Mouse (Mus musculus): Measurements from ENCODE around the gene Btg4. TPM values are rescaled to one million over a fixed set of nuclear protein-coding genes. Genes with fewer than 3 reads are reported as not detected.

The Btg4 gene
- not detected for total RNA-seq (2021)
- long read RNA-seq, experiment 1: 0 reads
- long read RNA-seq, experiment 2: 0 reads

DNA sequence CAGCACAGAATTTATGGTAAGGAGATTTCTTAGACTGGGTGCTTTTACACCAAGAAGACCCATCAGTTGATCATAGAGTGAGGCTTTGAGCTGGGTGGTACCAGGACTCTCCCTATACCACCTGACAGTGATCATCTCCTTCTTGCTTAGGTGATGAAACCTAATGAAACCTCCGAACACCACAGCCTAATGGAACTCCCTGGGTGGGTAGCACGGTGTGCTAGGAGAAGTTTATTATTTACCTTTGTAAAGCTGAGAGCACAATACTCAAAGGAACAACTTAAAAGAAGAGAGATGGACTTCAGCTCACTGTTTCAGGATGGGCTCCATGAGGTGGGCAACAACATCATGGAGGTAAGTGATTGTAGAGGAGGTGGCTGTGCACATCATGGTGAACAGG lies at the start of gene Btg4:
Gene Btg4, plus strand, starts transcription at position 301 of the 400 bp plus-strand sequence.
- no peak for DNase-seq (ENCODE audit: low spot score in 2 of 2)

GRCm38 (mm10) chr9:51013644-51014043 lies 47.1 kb upstream of the Btg4 start:
- no peak for DNase-seq (ENCODE audit: low spot score in 2 of 2)

GRCm38 (mm10) chr9:51015732-51016131 lies 45.0 kb upstream of the Btg4 start:
- DNase-seq (ENCODE audit: low spot score in 2 of 2): no peak

GRCm38 (mm10) chr9:51019670-51020069 lies 41.0 kb upstream of the Btg4 start:
- DNase-seq (ENCODE audit: low spot score in 2 of 2): no peak

GRCm38 (mm10) chr9:51020351-51020750 lies 40.4 kb upstream of the Btg4 start:
- no peak for DNase-seq (ENCODE audit: low spot score in 2 of 2)

DNA sequence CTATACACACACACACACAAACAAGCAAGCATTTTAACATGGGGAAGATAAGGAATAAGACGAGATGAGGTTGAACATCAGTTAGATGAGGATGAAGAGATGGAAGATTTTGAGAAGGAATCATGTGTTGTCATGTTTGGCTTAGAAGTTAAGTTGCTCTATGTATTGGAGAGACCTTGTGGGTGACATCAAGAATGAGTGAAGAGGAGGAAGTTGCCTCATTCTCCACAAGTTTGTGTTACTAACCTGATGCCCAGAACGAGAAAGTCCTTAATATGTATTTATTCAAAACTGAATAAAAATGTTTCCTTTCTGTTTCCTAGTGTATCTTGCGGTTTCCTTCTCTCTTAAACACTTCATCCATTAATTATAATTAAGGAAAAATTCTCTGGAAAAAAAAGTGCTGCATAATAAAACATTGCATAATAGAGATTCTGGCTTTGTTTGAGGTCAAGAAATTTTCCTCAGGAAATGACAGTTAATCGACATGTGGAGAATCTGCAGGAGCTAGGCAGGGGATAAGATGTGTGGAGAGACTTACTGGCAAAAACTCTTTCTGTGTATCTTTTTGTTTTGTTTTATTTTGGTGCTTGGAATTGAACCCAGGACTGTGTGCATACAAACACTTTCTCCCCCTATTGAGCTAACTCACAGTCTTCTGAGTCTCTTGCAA lies 39.4 kb upstream of the Btg4 start:
- no peak for DNase-seq (ENCODE audit: low spot score in 2 of 2)

DNA sequence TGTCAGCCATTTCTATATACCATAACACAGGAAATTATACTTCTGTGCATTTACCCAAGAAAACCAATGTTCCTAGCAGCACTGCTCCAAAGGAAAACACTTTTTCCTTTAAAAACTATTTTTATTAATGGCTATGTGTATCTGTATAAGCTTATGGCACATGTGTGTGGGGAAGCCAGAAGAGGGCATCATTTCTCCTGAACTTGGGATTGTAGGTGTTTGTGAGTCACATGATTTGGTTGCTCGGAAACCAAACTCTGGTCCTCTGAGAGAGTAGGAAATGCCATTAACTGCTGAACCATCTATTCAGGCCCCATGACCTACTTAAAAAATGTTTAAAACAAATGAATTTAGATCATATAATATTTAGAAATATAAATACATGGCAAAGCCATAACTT lies 33.7 kb upstream of the Btg4 start:
- no peak for DNase-seq (ENCODE audit: low spot score in 2 of 2)

GRCm38 (mm10) chr9:51030147-51030546 lies 30.6 kb upstream of the Btg4 start:
- no peak for DNase-seq (ENCODE audit: low spot score in 2 of 2)

DNA sequence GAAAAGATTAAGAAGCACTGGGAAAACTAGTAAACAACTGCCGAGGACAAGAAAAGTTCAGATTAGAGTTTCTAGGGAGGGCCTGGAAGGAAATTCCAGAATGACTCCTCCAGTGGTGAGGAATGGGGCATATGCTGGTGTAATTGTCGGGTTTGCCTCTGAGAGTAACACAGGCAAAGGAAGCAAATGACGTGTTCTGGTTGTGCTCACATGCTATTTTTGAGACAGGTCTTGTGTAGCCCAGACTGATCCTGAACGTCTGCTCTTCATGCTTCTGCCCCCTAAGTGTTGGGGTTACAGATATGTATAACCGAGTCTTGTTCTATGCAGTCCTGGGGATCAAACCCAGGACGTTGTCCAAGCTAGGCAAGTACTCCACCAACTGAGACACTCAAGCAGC lies 29.1 kb upstream of the Btg4 start:
- no peak for DNase-seq (ENCODE audit: low spot score in 2 of 2)

DNA sequence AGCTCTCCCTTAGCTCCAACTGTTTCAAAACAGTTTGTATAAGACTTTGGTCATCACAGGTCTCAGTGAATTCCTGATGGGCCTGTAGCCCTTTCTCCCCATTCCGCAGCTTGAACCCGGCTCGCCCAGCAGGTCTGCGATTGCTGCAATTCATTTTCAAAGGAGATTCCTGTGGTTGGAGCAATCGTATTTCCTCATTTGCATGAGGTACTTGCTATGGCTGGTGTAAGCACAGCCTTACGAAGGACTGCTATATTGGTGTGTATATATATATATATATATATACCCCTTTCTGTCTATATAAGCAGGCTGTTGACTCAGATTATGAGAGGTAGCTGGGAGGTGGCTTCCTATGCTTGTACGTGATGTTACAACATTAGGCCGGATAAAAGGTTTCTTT lies 28.4 kb upstream of the Btg4 start:
- no peak for DNase-seq (ENCODE audit: low spot score in 2 of 2)

DNA sequence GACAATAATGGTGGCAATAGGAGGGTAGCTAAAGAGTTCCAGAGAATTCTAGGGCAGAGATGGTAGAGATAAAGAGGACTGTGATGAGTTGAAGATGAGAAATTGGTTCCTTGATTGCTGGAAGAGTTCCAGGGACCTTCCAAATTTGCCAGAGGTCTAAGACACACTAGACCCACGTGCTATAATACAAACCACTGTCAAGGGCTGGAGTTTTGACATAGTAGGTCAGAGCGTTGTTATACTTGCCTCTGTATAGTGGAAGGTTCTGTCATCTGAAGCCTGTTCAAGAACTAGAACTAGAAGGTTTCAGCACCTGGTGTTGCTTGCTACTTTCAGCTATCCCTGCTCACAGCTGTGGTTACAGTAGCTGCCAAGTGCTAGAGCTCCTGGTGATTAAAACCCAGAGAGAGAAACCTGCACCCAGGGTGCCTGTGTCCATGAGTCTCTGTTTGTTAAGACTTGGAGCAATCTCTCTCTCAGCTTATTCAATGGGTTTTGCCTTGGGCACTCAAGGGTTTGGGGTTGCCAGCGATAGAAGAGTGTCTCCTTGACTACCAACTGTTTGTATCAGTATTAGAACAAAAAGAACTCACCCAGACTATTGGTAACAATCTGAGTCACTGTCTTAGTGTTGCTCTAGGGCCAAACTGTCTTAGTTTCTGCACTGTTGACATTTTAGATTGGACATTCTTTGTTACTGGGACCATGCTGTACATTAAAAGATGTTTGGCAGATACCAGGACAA lies 27.7 kb upstream of the Btg4 start:
- no peak for DNase-seq (ENCODE audit: low spot score in 2 of 2)

DNA sequence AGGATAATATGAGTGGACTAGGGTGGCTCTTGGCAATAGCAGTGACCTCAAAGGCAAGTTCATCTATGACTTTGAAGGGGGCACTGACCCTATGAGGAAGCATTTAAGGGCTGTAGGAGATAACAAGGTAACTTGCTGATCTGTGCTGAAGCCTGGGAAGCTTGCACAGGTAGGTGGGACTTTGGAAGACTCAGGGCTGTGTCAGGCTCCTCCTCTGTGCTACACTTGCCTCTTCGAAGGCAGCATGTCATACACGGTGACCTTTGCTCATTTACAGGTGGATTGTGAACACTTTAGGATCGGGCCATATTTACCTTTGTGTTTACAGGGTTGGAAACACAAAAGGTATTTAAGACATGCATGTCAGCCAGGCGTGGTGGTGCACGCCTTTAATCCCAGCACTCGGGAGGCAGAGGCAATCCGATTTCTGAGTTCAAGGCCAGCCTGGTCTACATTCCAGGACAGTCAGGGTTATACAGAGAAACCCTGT lies 19.2 kb upstream of the Btg4 start:
- DNase-seq (ENCODE audit: low spot score in 2 of 2): no peak

- DNase-seq (ENCODE audit: low spot score in 2 of 2): no peak
Observed at GRCm38 (mm10) chr9:51042136-51042535, 18.6 kb upstream of the Btg4 start.

GRCm38 (mm10) chr9:51052180-51052579 lies 8.5 kb upstream of the Btg4 start:
- DNase-seq (ENCODE audit: low spot score in 2 of 2): no peak

- peak in 1 of 2 experiments; percentile 10 for DNase-seq (ENCODE audit: low spot score in 2 of 2)
Observed at GRCm38 (mm10) chr9:51056360-51057324, 4.1 kb upstream of the Btg4 start.

- DNase-seq (ENCODE audit: low spot score in 2 of 2): no peak
Observed at GRCm38 (mm10) chr9:51058951-51059521, 1.7 kb upstream of the Btg4 start.

DNA sequence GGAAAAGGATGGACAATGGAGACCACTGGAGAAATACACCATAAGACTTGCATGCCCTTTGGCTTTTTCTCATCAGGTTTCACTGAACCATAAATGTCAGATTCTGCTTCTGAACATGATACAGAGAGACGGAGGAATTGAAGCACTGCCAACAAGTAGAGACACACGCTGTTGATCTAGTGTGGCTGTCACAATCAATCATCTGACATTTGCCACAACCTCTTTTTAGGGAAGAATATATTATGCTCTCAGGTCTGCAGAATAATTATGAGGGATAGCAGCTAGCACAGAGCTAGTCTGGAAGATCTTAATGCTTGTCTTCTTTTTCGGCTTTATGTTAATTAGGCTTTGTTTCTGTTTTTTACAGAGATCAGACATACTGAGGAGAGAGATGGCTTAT lies 7.5 kb downstream of the Btg4 start:
- DNase-seq (ENCODE audit: low spot score in 2 of 2): no peak

- DNase-seq (ENCODE audit: low spot score in 2 of 2): no peak
Observed at GRCm38 (mm10) chr9:51070801-51071200, 10.1 kb downstream of the Btg4 start.

- peak in 1 of 2 experiments; percentile 10 for DNase-seq (ENCODE audit: low spot score in 2 of 2)
Observed at GRCm38 (mm10) chr9:51075780-51076179, 15.1 kb downstream of the Btg4 start.

DNA sequence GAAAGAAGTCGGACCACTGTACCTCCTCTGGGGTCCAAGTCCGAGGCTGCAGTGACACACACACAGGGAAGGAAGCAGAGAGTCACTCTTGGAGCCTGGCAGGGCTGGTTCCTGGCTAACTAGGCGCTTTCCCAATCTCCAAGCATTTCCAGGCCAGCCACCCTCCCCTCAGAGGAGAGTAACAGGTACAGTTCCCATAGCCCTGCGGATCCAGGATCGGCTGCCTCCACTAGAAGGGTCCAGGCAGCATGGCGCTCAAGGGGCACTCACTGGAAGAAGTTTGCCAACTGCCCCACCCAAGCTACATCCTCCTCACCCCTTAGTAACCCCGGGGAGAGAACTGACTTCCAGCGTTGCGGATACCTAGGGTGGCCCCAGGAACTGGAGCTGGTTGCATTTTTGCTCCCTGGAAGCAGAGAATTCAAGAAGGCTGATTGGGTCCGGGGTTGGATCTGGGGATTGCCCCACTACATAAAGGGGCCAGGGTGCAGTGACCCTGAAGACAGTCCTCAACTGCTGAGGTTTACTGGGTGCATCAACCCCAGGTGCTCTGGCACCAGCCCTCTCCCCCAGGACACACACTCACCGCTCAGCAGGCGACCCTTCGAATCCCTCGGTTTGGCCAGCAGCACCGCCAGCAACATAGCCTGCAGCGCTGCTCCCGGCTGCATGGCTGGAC lies 15.7 kb downstream of the Btg4 start:
- DNase-seq (ENCODE audit: low spot score in 2 of 2): peak in 1 of 2 experiments; percentile 9

GRCm38 (mm10) chr9:51076979-51077315 lies 16.2 kb downstream of the Btg4 start, which contains the start of gene Layn:
TSS of gene Layn (minus strand) at chr9:51077094.
- DNase-seq (ENCODE audit: low spot score in 2 of 2): peak; percentile 58 to 81

All from gastrocnemius, postnatal 4 days (tissue).